Mouse (Mus musculus) forebrain, postnatal 0 days (tissue): Measurements from ENCODE around the gene Gstt3. TPM values are rescaled to one million over a fixed set of nuclear protein-coding genes. Genes with fewer than 3 reads are reported as not detected.

Experiments used
- ATAC-seq: fragments of 200-750 bp; cut with Nextera tagmentation; 2 replicates; pipeline ENCODE4 v1.8.0; 2017; ENCODE audit warnings: mild to moderate bottlenecking, moderate library complexity
- DNase-seq: peaks from one replicate; pipeline ENCODE4 v3.0.0-alpha.2; 2015
- H3K27ac ChIP-seq: fragments of 300-500 bp; sonication (generic); 2 replicates; pipeline ENCODE4 v1.5.1; 2014; ENCODE audit warnings: low read depth, mild to moderate bottlenecking, antibody characterized with exemption, low read length, moderate library complexity, mixed read lengths
- H3K27me3 ChIP-seq: fragments of 300-500 bp; sonication (generic); 2 replicates; pipeline ENCODE4 v1.6.1; 2014; ENCODE audit warnings: mild to moderate bottlenecking, low read length, mixed read lengths; ENCODE audit not compliant: insufficient read depth
- H3K36me3 ChIP-seq: fragments of 300-500 bp; sonication (generic); 2 replicates; pipeline ENCODE4 v1.6.1; 2014; ENCODE audit warnings: mild to moderate bottlenecking, moderate library complexity; ENCODE audit not compliant: insufficient read depth
- H3K4me1 ChIP-seq: fragments of 300-500 bp; sonication (generic); 2 replicates; pipeline ENCODE4 v1.6.1; 2014; ENCODE audit warnings: antibody characterized with exemption; ENCODE audit not compliant: insufficient read depth
- H3K4me2 ChIP-seq: fragments of 300-500 bp; sonication (generic); 2 replicates; pipeline ENCODE4 v1.6.1; 2014; ENCODE audit warnings: low read depth, mild to moderate bottlenecking, moderate library complexity
- H3K4me3 ChIP-seq: fragments of 300-500 bp; sonication (generic); 2 replicates; pipeline ENCODE4 v1.5.1; 2014; ENCODE audit warnings: low read depth, low read length, mixed read lengths
- H3K9ac ChIP-seq: fragments of 300-500 bp; sonication (generic); 2 replicates; pipeline ENCODE4 v1.6.1; 2014; ENCODE audit warnings: mild to moderate bottlenecking
- H3K9me3 ChIP-seq: fragments of 300-500 bp; sonication (generic); 2 replicates; pipeline ENCODE4 v1.6.1; 2016; ENCODE audit warnings: low read length
- CTCF ChIP-seq: sonication (generic); IDR thresholded peaks from 2 replicates; pipeline ENCODE4 v1.5.1; 2016; ENCODE audit warnings: antibody characterized with exemption, control low read depth, low read depth
- WGBS: fragments of 180-500 bp; shearing (Covaris S2); extraction: QIAGEN DNeasy Blood & Tissue Kit; methylation state at CpG from one replicate; pipeline ENCODE4 v1.1.7; 2014; 5-methylcytosine and 5-hydroxymethylcytosine counted together
- polyA plus RNA-seq: library from polyadenylated mRNA; unstranded; fragments of >200 nt; fragmentation: Nextera tagmentation; extraction: Ambion mirVana; gene quantifications from 2 replicates; pipeline ENCODE4 v1.2.1, GENCODE M21; 2015
- total RNA-seq: library from RNA; depleted of rRNA; stranded (reverse); fragments of >200 nt; gene quantifications from 2 replicates; pipeline ENCODE4 v1.2.3, GENCODE M21; 2014

Gstt3 gene
- total and polyA plus RNA-seq, 2 experiments from 2014 or later = 1.7 to 2.2 TPM

GRCm38 (mm10) chr10:75796731-75797516 is 15.7 kb upstream of the Gstt3 start:
- Histone ChIP-seq H3K27me3 (no peaks in the 10 kb centered on the region), H3K4me2 (peak overlapping the region; percentile 65), H3K4me1 (0 out of 2 replicates have a peak, but pooled peaks cover 9% of the 10 kb centered on the region), H3K36me3 (no peaks in the 10 kb centered on the region), H3K9me3 (no peaks in the 10 kb centered on the region), H3K4me3 (peak overlapping the region; percentile 40), H3K9ac (no peak overlapping the region; the same call in 1 of the 2 replicates), H3K27ac (no peak overlapping the region)
- ATAC-seq = no peak
- WGBS = 50% methylated on average over 11 of the region's 11 CpGs
- no peak for DNase-seq
- TF ChIP-seq CTCF = no peak

DNA sequence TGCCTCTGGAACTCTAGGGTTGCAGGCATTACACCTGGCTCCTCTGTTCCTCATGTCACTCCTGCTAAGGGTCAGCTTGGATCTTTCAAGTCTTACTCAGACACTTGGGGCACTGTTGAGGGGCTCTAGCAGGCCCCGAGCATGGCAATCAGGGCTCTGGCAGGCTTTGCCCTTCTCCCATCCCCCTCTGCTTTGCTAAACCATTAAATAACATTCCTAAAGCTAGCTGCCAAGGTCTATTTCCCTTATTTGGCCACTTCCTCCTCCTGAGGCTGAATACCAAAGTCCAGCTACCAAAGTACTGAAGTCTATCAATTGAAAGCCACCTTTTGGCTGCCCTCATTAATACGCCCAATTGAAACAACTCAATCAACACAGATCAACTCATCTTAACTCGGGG is 13.7 kb upstream of the Gstt3 start:
- no peak overlapping the region for H3K9ac ChIP-seq
- TF ChIP-seq CTCF = 0 out of 2 replicates have a peak, but pooled peaks have one; percentile 13
- DNase-seq = peak; percentile 7
- 18% methylated on average over 3 of the region's 3 CpGs for WGBS
- H3K27me3 ChIP-seq = no peaks in the 10 kb centered on the region
- H3K4me1 ChIP-seq = 0 out of 2 replicates have a peak, but pooled peaks cover 9% of the 10 kb centered on the region
- no peaks in the 10 kb centered on the region for H3K9me3 ChIP-seq
- H3K4me2 ChIP-seq = no peak overlapping the region
- H3K4me3 ChIP-seq = no peak overlapping the region
- no peaks in the 10 kb centered on the region for H3K36me3 ChIP-seq
- 0 out of 2 replicates have a peak, but pooled peaks have one; percentile 30 for ATAC-seq
- no peak overlapping the region for H3K27ac ChIP-seq

- WGBS = 23% methylated on average over 7 of the region's 7 CpGs
- no peaks in the 10 kb centered on the region for H3K4me1 ChIP-seq
- no peak for ATAC-seq
These were observed 9.6 kb upstream of the Gstt3 start for GRCm38 (mm10) chr10:75790773-75791172.

GRCm38 (mm10) chr10:75789841-75790240 is 8.6 kb upstream of the Gstt3 start:
- no peak for TF ChIP-seq CTCF
- H3K27ac ChIP-seq = no peak overlapping the region
- no peaks in the 10 kb centered on the region for H3K36me3 ChIP-seq
- H3K9me3 ChIP-seq = no peaks in the 10 kb centered on the region
- H3K4me1 ChIP-seq = no peaks in the 10 kb centered on the region
- H3K27me3 ChIP-seq = no peaks in the 10 kb centered on the region
- no peak overlapping the region for H3K4me2 ChIP-seq
- ATAC-seq (no peak), DNase-seq (no peak)
- H3K4me3 ChIP-seq = no peak overlapping the region
- H3K9ac ChIP-seq = no peak overlapping the region
- 89% methylated on average over 5 of the region's 5 CpGs for WGBS

More at GRCm38 (mm10) chr10:75790773-75791172, 9.6 kb upstream of the Gstt3 start:
- DNase-seq = peak; percentile 8
- Histone ChIP-seq H3K27me3 (no peaks in the 10 kb centered on the region), H3K4me2 (no peak overlapping the region), H3K27ac (no peak overlapping the region), H3K4me3 (no peak overlapping the region), H3K9ac (no peak overlapping the region), H3K36me3 (no peaks in the 10 kb centered on the region), H3K9me3 (no peaks in the 10 kb centered on the region)
- peak; percentile 35 for TF ChIP-seq CTCF

- no peak for TF ChIP-seq CTCF
- no peak overlapping the region for H3K9ac ChIP-seq
- WGBS = 76% methylated on average over 6 of the region's 6 CpGs
These were observed 8.0 kb upstream of the Gstt3 start for GRCm38 (mm10) chr10:75789081-75789735.

DNA sequence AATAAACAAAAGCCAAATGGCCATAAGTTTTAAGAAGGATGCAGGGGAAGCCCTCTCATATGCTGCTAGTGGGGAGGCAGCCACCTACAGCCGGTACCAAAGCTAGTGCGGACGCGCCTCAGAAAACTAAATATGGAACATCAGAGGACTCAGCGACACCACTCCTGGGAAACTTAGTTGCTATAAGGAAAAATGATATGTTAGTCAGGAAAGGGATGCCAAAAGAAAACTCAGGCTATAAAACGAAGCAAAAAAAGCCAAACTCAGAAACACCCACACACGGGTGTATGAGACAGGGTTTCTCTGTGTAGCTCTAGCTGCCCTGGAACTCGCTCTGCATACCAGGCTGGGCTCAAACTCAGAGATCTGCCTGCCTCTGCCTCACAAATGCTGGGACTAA is 7.1 kb upstream of the Gstt3 start:
- Histone ChIP-seq H3K36me3 (no peaks in the 10 kb centered on the region), H3K4me2 (no peak overlapping the region), H3K9ac (no peak overlapping the region), H3K9me3 (no peaks in the 10 kb centered on the region), H3K4me1 (no peaks in the 10 kb centered on the region), H3K27me3 (no peaks in the 10 kb centered on the region), H3K4me3 (no peak overlapping the region), H3K27ac (no peak overlapping the region)
- TF ChIP-seq CTCF = no peak
- DNase-seq (no peak), ATAC-seq (no peak)
- WGBS = 91% methylated on average over 8 of the region's 8 CpGs

More at GRCm38 (mm10) chr10:75789081-75789735, 8.0 kb upstream of the Gstt3 start:
- Histone ChIP-seq H3K27ac (no peak overlapping the region), H3K4me3 (no peak overlapping the region), H3K4me2 (no peak overlapping the region), H3K27me3 (no peaks in the 10 kb centered on the region), H3K9me3 (no peaks in the 10 kb centered on the region), H3K36me3 (no peaks in the 10 kb centered on the region), H3K4me1 (no peaks in the 10 kb centered on the region)
- no peak for DNase-seq
- ATAC-seq = no peak

GRCm38 (mm10) chr10:75785442-75785841 is 4.2 kb upstream of the Gstt3 start:
- Histone ChIP-seq H3K4me1 (0 out of 2 replicates have a peak, but pooled peaks cover 8% of the 10 kb centered on the region), H3K9me3 (no peaks in the 10 kb centered on the region), H3K4me2 (no peak overlapping the region), H3K27me3 (peaks cover 9% of the 10 kb centered on the region), H3K4me3 (no peak overlapping the region), H3K9ac (no peak overlapping the region), H3K36me3 (no peaks in the 10 kb centered on the region), H3K27ac (no peak overlapping the region)
- DNase-seq (no peak), ATAC-seq (no peak)
- no peak for TF ChIP-seq CTCF
- WGBS = 75% methylated on average over 1 of the region's 1 CpGs
